ENCODE assay signal across 9 mouse cellular contexts in genomic region chr10:81316338-81317060, GRCm38 (mm10). TPM values are rescaled to one million over a fixed set of nuclear protein-coding genes. Genes with fewer than 3 reads are reported as not detected.
DNase-seq lines count a peak whose midpoint lies in the region; ATAC-seq and TF ChIP-seq lines count a peak whose summit lies in the region.
"Had no signal": no experiment of that assay in that cellular context is flagged by ENCODE, and none has a peak within 500 bp of the region (broad histone marks: within the 10 kb centered on the region; RNA-seq: fewer than 3 reads in every experiment).

No protein-coding gene starts in this region.

- H3K9me3 ChIP-seq in hindbrain, embryonic 15.5 days: no peaks in the 10 kb centered on the region
- no peaks in the 10 kb centered on the region for H3K9me3 ChIP-seq in liver, embryonic 16.5 days (replicated peaks; ENCODE audit: control insufficient read depth, low read length)

- no peak overlapping the region for H3K4me2 ChIP-seq in hindbrain, embryonic 15.5 days
- peak overlapping the region; percentile 55; the same call in 1 of the 2 replicates for H3K4me2 ChIP-seq in liver, embryonic 16.5 days (ENCODE audit: low read depth, low read length)

- H3K4me3 ChIP-seq in layer of hippocampus, adult 2 months: no peak overlapping the region
- 0 out of 2 replicates have a peak overlapping the region, but pooled peaks have one; percentile 9 for H3K4me3 ChIP-seq in hindbrain, embryonic 15.5 days
- H3K4me3 ChIP-seq in liver, embryonic 16.5 days (ENCODE audit: low read depth, low read length): peak overlapping the region; percentile 30

- H3K27me3 ChIP-seq in hindbrain, embryonic 15.5 days: no peaks in the 10 kb centered on the region
- H3K27me3 ChIP-seq in liver, embryonic 16.5 days (ENCODE audit: control insufficient read depth, insufficient read depth, low read depth, low read length): no peaks in the 10 kb centered on the region

- peak in 1 of 2 experiments; percentile 45 for DNase-seq in layer of hippocampus, adult 2 months (ENCODE audit: low spot score in 2 of 2)
- no peak for DNase-seq in layer of hippocampus, postnatal 14 days (ENCODE audit: low spot score in 2 of 2)
- peak; percentile 52 to 63 for DNase-seq in cerebellum, postnatal 25 days
- DNase-seq in thymus, postnatal 36 days: peak; percentile 47 to 59
- DNase-seq in right cerebral cortex, postnatal 25 days: no peak
- DNase-seq in left cerebral cortex, postnatal 10 days (ENCODE audit: extremely low spot score in 1 of 2, low spot score in 2 of 2): no peak

- intact Hi-C loops in left cerebral cortex, postnatal 10 days (cut with DNase I): no loop called here

- peaks cover 56% of the 10 kb centered on the region for H3K36me3 ChIP-seq in hindbrain, embryonic 15.5 days
- H3K36me3 ChIP-seq in liver, embryonic 16.5 days (ENCODE audit: control insufficient read depth, insufficient read depth): peaks cover 9% of the 10 kb centered on the region; the same call in 1 of the 2 replicates

- no peak overlapping the region for H3K9ac ChIP-seq in hindbrain, embryonic 15.5 days
- peak overlapping the region; percentile 35 for H3K9ac ChIP-seq in liver, embryonic 16.5 days (ENCODE audit: low read depth, low read length)

- 43% methylated on average over 16 of the region's 16 CpGs for WGBS in hindbrain, embryonic 15.5 days
- WGBS in liver, embryonic 16.5 days (ENCODE audit: insufficient replicate concordance): 64% methylated on average over 16 of the region's 16 CpGs

- peak overlapping the region; percentile 39; the same call in 1 of the 2 replicates for H3K27ac ChIP-seq in layer of hippocampus, adult 2 months
- H3K27ac ChIP-seq in hindbrain, embryonic 15.5 days (replicated peaks): no peak overlapping the region
- no peak overlapping the region for H3K27ac ChIP-seq in liver, embryonic 16.5 days (ENCODE audit: low read length)

- H3K4me1 ChIP-seq in hindbrain, embryonic 15.5 days (replicated peaks): peaks cover 14% of the 10 kb centered on the region
- peaks cover 35% of the 10 kb centered on the region for H3K4me1 ChIP-seq in liver, embryonic 16.5 days (ENCODE audit: control insufficient read depth, low read depth, low read length)

- no peak for ATAC-seq in hindbrain, embryonic 15.5 days (ENCODE audit: low FRiP score, low read depth)
- no peak for ATAC-seq in liver, embryonic 16.5 days (ENCODE audit: low read depth)

- peak; percentile 70 for TF ChIP-seq CTCF in layer of hippocampus, adult 2 months (conservative IDR thresholded peaks at IDR 0.05)

RNA-seq across cellular contexts. Expression of gene Cactin, which starts 4.4 kb away (rescaled TPM):
- total RNA-seq in layer of hippocampus, adult 2 months (2021): 10 to 100 TPM; 27.6 to 30.7 TPM
- total RNA-seq in layer of hippocampus, postnatal 14 days (2021): 10 to 100 TPM; 22.4 to 25.8 TPM
- 33.8 and 35.1 TPM in 2 replicates for polyA plus RNA-seq in hindbrain, embryonic 15.5 days (2015; fragmentation: Nextera tagmentation; extraction: Ambion mirVana)
- polyA plus RNA-seq in liver, embryonic 16.5 days (2015; fragmentation: Nextera tagmentation; extraction: Ambion mirVana): 18.4 and 18.7 TPM in 2 replicates
- 10 to 100 TPM; 26.4 to 26.7 TPM for total RNA-seq in left cerebral cortex, postnatal 10 days (2021)

RNA-seq across cellular contexts. Expression of gene Tbxa2r, which starts 12.0 kb away (rescaled TPM):
- total RNA-seq in layer of hippocampus, adult 2 months (2021): 1 to 10 TPM; 1.3 to 1.4 TPM
- total RNA-seq in layer of hippocampus, postnatal 14 days (2021): 1 to 10 TPM; 1.8 to 2.2 TPM
- 4.7 and 5.2 TPM in 2 replicates for polyA plus RNA-seq in hindbrain, embryonic 15.5 days (2015; fragmentation: Nextera tagmentation; extraction: Ambion mirVana)
- 4.3 and 4.5 TPM in 2 replicates for polyA plus RNA-seq in liver, embryonic 16.5 days (2015; fragmentation: Nextera tagmentation; extraction: Ambion mirVana)
- total RNA-seq in left cerebral cortex, postnatal 10 days (2021): 1 to 10 TPM; 1.1 to 2.1 TPM

RNA-seq across cellular contexts. Expression of gene Pip5k1c, which starts 23.7 kb away (rescaled TPM):
- total RNA-seq in layer of hippocampus, adult 2 months (2021): 100 to 1,000 TPM; 308 to 314 TPM
- 100 to 1,000 TPM; 330 to 352 TPM for total RNA-seq in layer of hippocampus, postnatal 14 days (2021)
- 130 and 151 TPM in 2 replicates for polyA plus RNA-seq in hindbrain, embryonic 15.5 days (2015; fragmentation: Nextera tagmentation; extraction: Ambion mirVana)
- 13.9 and 14.7 TPM in 2 replicates for polyA plus RNA-seq in liver, embryonic 16.5 days (2015; fragmentation: Nextera tagmentation; extraction: Ambion mirVana)
- total RNA-seq in left cerebral cortex, postnatal 10 days (2021): 100 to 1,000 TPM; 336 to 340 TPM

RNA-seq across cellular contexts. Expression of gene Tjp3, which starts 25.1 kb away (rescaled TPM):
- total RNA-seq in layer of hippocampus, adult 2 months (2021): under 1 TPM; 0.54 to 0.91 TPM
- 1 to 10 TPM; 1.6 to 2.5 TPM for total RNA-seq in layer of hippocampus, postnatal 14 days (2021)
- polyA plus RNA-seq in hindbrain, embryonic 15.5 days (2015; fragmentation: Nextera tagmentation; extraction: Ambion mirVana): 5.9 and 6.2 TPM in 2 replicates
- polyA plus RNA-seq in liver, embryonic 16.5 days (2015; fragmentation: Nextera tagmentation; extraction: Ambion mirVana): 0.82 and 1.4 TPM in 2 replicates
- total RNA-seq in left cerebral cortex, postnatal 10 days (2021): under 1 TPM; 0.39 to 0.49 TPM

RNA-seq across cellular contexts. Expression of gene Gipc3, which starts 26.6 kb away (rescaled TPM):
- 1 to 10 TPM; 1.7 to 1.8 TPM for total RNA-seq in layer of hippocampus, adult 2 months (2021)
- 1 to 10 TPM; 1.4 to 1.5 TPM for total RNA-seq in layer of hippocampus, postnatal 14 days (2021)
- not detected in 2 replicates for polyA plus RNA-seq in hindbrain, embryonic 15.5 days (2015; fragmentation: Nextera tagmentation; extraction: Ambion mirVana)
- polyA plus RNA-seq in liver, embryonic 16.5 days (2015; fragmentation: Nextera tagmentation; extraction: Ambion mirVana): not detected in 2 replicates
- total RNA-seq in left cerebral cortex, postnatal 10 days (2021): under 1 TPM; 0.39 to 0.49 TPM
- total RNA-seq: neutrophil, adult 5-6 weeks had no signal

Comparison
In these comparisons a context has a peak if more than half of its experiments do, and no peak if none do; other contexts are left out.
1. DNase-seq: peak in cerebellum, postnatal 25 days (2 of 2) and thymus, postnatal 36 days (2 of 2); none in layer of hippocampus, postnatal 14 days (0 of 2), right cerebral cortex, postnatal 25 days (single experiment) and left cerebral cortex, postnatal 10 days (0 of 2).